Mouse (Mus musculus) stomach, adult 2 months (tissue): ENCODE data around the gene Stxbp5l. TPM values are rescaled to one million over a fixed set of nuclear protein-coding genes. Genes with fewer than 3 reads are reported as not detected.

Experiments
- polyA plus RNA-seq: library from polyadenylated mRNA; depleted of rRNA; stranded (reverse); fragments of >200 nt; gene quantifications from 2 replicates; pipeline ENCODE4 v1.2.3, GENCODE M21; 2012; rRNA removed

Gene Stxbp5l
- polyA plus RNA-seq: 0.06 TPM in 1 of 2 replicates, not detected in the other

GRCm38 (mm10) chr16:37384821-37385344 is at the start of gene Stxbp5l:
Gene Stxbp5l, minus strand, starts transcription at chr16:37384962.

Other genes with a start within 250 kb of the Stxbp5l start
- gene Gtf2e1, start 154.8 kb upstream of the Stxbp5l start, polyA plus RNA-seq: 0.62 and 0.83 TPM in 2 replicates
- 0.11 and 0.48 TPM in 2 replicates for gene Rabl3, start 154.9 kb upstream of the Stxbp5l start, polyA plus RNA-seq
- gene Hgd, start 195.2 kb upstream of the Stxbp5l start, polyA plus RNA-seq: 0.12 TPM in 1 of 2 replicates, not detected in the other